Mouse (Mus musculus): Measurements from ENCODE around the gene Macrod2.

The Macrod2 gene

GRCm38 (mm10) chr2:141073981-141074855 lies 679.1 kb downstream of the Macrod2 start:
- DNase-seq (ENCODE audit: low spot score in 2 of 2): no peak

GRCm38 (mm10) chr2:141078221-141078620 lies 683.1 kb downstream of the Macrod2 start:
- DNase-seq (ENCODE audit: low spot score in 2 of 2): no peak

GRCm38 (mm10) chr2:141091320-141091719 lies 696.2 kb downstream of the Macrod2 start:
- no peak for DNase-seq (ENCODE audit: low spot score in 2 of 2)

- DNase-seq (ENCODE audit: low spot score in 2 of 2): no peak
Observed at GRCm38 (mm10) chr2:141117579-141117978, 722.5 kb downstream of the Macrod2 start.

- no peak for DNase-seq (ENCODE audit: low spot score in 2 of 2)
Observed at GRCm38 (mm10) chr2:141123875-141124274, 728.8 kb downstream of the Macrod2 start.

GRCm38 (mm10) chr2:141125638-141126037 lies 730.5 kb downstream of the Macrod2 start:
- no peak for DNase-seq (ENCODE audit: low spot score in 2 of 2)

GRCm38 (mm10) chr2:141142266-141142665 lies 747.2 kb downstream of the Macrod2 start:
- DNase-seq (ENCODE audit: low spot score in 2 of 2): no peak

GRCm38 (mm10) chr2:141152011-141152772 lies 757.1 kb downstream of the Macrod2 start:
- peak in 1 of 2 experiments; percentile 8 for DNase-seq (ENCODE audit: low spot score in 2 of 2)

GRCm38 (mm10) chr2:141155972-141156371 lies 760.9 kb downstream of the Macrod2 start:
- no peak for DNase-seq (ENCODE audit: low spot score in 2 of 2)

GRCm38 (mm10) chr2:141156979-141157593 lies 762.0 kb downstream of the Macrod2 start:
- DNase-seq (ENCODE audit: low spot score in 2 of 2): no peak

GRCm38 (mm10) chr2:141158161-141158560 lies 763.1 kb downstream of the Macrod2 start:
- DNase-seq (ENCODE audit: low spot score in 2 of 2): no peak

GRCm38 (mm10) chr2:141163918-141164317 lies 768.8 kb downstream of the Macrod2 start:
- no peak for DNase-seq (ENCODE audit: low spot score in 2 of 2)

- no peak for DNase-seq (ENCODE audit: low spot score in 2 of 2)
Observed at GRCm38 (mm10) chr2:141169586-141169985, 774.5 kb downstream of the Macrod2 start.

- DNase-seq (ENCODE audit: low spot score in 2 of 2): no peak
Observed at GRCm38 (mm10) chr2:141173167-141173566, 778.1 kb downstream of the Macrod2 start.

GRCm38 (mm10) chr2:141173607-141174006 lies 778.5 kb downstream of the Macrod2 start:
- DNase-seq (ENCODE audit: low spot score in 2 of 2): no peak

GRCm38 (mm10) chr2:141180656-141181055 lies 785.5 kb downstream of the Macrod2 start:
- DNase-seq (ENCODE audit: low spot score in 2 of 2): no peak

GRCm38 (mm10) chr2:141182034-141182759 lies 787.1 kb downstream of the Macrod2 start:
- no peak for DNase-seq (ENCODE audit: low spot score in 2 of 2)

GRCm38 (mm10) chr2:141194476-141194875 lies 799.4 kb downstream of the Macrod2 start:
- DNase-seq (ENCODE audit: low spot score in 2 of 2): no peak

GRCm38 (mm10) chr2:141200481-141200880 lies 805.4 kb downstream of the Macrod2 start:
- DNase-seq (ENCODE audit: low spot score in 2 of 2): no peak

- no peak for DNase-seq (ENCODE audit: low spot score in 2 of 2)
Observed at GRCm38 (mm10) chr2:141201303-141202014, 806.4 kb downstream of the Macrod2 start.

- no peak for DNase-seq (ENCODE audit: low spot score in 2 of 2)
Observed at GRCm38 (mm10) chr2:141202015-141202364, 806.9 kb downstream of the Macrod2 start.

All from right cerebral cortex, postnatal 36 days (tissue).